Mouse (Mus musculus) kidney, adult 2 months (tissue): ENCODE results near the gene Ano2. TPM values are rescaled to one million over a fixed set of nuclear protein-coding genes. Genes with fewer than 3 reads are reported as not detected.

Experiments used
- DNase-seq: peaks from one replicate; pipeline ENCODE4 v3.0.0; 2021
- H3K27ac ChIP-seq: fragments of 200-500 bp; 2 replicates; pipeline ENCODE4 v1.5.1; 2012; ENCODE audit warnings: low read depth, low read length, control low read depth, inconsistent platforms; ENCODE audit not compliant: insufficient read depth
- H3K27me3 ChIP-seq: fragments of 200-500 bp; replicated peaks from 2 replicates; pipeline ENCODE4 v1.6.1; 2012; ENCODE audit warnings: mild to moderate bottlenecking, moderate library complexity, low read length, inconsistent platforms; ENCODE audit not compliant: control insufficient read depth, insufficient read depth
- H3K36me3 ChIP-seq: fragments of 200-500 bp; 2 replicates; pipeline ENCODE4 v1.6.1; 2012; ENCODE audit warnings: mild to moderate bottlenecking, moderate library complexity, low read length, inconsistent platforms; ENCODE audit not compliant: control insufficient read depth, insufficient read depth
- H3K4me1 ChIP-seq: fragments of 200-500 bp; 2 replicates; pipeline ENCODE4 v1.6.1; 2011; ENCODE audit warnings: low read length; ENCODE audit not compliant: control insufficient read depth, insufficient read depth
- H3K4me3 ChIP-seq: fragments of 200-500 bp; 2 replicates; pipeline ENCODE4 v1.5.1; 2011; ENCODE audit warnings: mild to moderate bottlenecking, low read depth, low read length, control low read depth; ENCODE audit not compliant: insufficient read depth
- CTCF ChIP-seq: fragments of 200-500 bp; conservative IDR thresholded peaks from 2 replicates; pipeline ENCODE4 v1.5.1; 2011; ENCODE audit warnings: low read depth, mild to moderate bottlenecking, control low read depth, low read length, moderate library complexity, mixed read lengths; ENCODE audit not compliant: insufficient read depth, insufficient read length
- POLR2A ChIP-seq: fragments of 200-500 bp; IDR thresholded peaks from one replicate; pipeline ENCODE4 v1.6.1; 2011; ENCODE audit warnings: low read depth, low read length, control low read depth
- WGBS: fragments of 180-500 bp; shearing (Covaris S2); methylation state at CpG from one replicate; pipeline ENCODE4 v1.1.7; 2018; 5-methylcytosine and 5-hydroxymethylcytosine counted together
- polyA plus RNA-seq: library from polyadenylated mRNA; depleted of rRNA; stranded (reverse); fragments of >200 nt; gene quantifications from 2 replicates; pipeline ENCODE4 v1.2.3, GENCODE M21; 2012

Gene Ano2
- polyA plus RNA-seq, 1 experiment: 0.08 TPM

DNA sequence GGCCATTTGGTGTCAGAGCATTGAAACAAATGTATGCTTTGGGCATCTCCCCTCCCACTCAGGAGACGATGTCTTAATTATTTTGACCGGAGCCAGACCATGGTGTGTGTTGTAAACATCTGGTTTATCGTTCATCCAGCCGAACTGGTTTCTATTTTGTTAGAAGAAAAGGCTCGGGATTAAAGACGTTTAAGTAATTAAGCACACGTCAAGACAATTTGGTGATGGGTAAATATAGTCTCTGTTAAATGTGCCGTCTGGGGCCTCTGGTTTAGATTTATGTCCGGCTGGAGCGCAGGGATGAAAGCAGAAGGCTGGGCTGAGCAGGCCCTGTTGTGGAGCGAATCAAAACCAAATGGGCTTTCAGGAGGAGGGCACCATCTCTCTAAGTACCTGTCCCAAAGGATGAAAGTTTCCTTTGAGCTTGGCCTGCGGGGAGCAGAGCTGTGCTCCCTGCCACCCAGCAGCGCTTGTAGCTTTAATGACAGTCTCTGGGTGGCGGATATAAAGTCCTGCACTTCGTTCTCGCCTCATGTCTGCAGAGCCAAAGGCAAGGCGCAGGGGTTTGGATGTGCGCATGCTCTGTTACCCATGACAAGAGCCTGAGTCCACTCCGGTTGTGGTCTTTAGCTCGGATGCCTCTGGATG, 113.3 kb downstream of the Ano2 start:
- no peaks in the 10 kb centered on the region for H3K36me3 ChIP-seq
- TF ChIP-seq CTCF (no peak), POLR2A (no peak)
- no peaks in the 10 kb centered on the region for H3K4me1 ChIP-seq
- no peaks in the 10 kb centered on the region for H3K27me3 ChIP-seq
- no peak for DNase-seq
- no peak overlapping the region for H3K4me3 ChIP-seq
- H3K27ac ChIP-seq: no peak overlapping the region
- 18% methylated on average over 20 of the region's 20 CpGs for WGBS

DNA sequence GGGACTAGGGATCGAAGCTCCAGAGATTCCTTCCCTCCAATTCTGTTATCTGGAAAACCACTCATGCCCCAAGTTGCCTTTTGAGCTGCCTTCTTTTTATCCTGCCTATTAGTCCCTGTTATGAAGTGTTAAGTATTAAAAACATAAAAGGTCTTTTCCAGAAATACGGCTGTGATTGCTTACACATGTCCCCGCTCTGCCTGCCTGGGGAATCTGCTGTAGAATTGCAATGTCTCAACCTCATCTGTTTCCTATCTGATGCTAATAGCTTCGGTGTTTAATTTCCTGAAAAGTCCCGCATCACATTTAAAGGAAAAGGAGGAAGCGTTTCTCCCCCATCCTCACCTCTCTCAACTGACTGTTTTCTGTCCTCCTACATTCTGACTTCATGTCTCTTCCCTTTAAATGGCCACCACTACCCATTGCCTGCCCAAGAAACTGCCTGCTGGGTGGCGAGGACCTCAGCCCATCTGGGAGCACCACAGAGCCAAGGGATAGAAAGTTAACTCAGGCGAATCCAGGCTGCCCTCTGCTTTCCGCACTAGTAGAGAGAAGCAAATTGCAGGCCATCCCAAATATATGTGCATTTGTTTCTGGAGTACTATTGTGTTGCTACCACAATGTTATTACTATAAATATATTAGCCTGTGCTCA, 118.9 kb downstream of the Ano2 start:
- H3K4me1 ChIP-seq: no peaks in the 10 kb centered on the region
- WGBS: 58% methylated on average over 9 of the region's 9 CpGs

DNA sequence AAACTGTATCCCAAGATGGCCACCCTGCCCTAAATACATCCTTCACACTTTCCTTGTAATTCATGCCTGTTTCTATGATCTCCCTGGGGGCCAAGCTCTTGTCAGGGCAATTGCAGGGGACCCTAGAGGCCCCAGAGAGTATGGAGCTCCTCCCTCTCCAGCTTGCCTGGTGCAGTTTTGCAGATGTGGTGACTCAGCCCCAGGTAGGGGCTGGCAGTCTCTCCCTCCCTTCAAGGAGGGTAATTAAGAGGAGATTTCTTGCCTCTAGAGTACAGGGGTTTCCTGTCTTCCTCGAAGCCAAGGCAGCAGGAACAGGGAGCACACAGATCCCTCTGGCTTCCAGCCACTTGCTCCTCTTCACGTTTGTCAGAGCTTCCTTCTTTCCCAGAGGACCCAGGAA, 121.2 kb downstream of the Ano2 start:
- TF ChIP-seq POLR2A (no peak), CTCF (no peak)
- no peak overlapping the region for H3K27ac ChIP-seq
- H3K27me3 ChIP-seq: no peaks in the 10 kb centered on the region
- no peaks in the 10 kb centered on the region for H3K4me1 ChIP-seq
- H3K4me3 ChIP-seq: no peak overlapping the region
- no peaks in the 10 kb centered on the region for H3K36me3 ChIP-seq
- WGBS: 13% methylated on average over 2 of the region's 2 CpGs
- DNase-seq: no peak

More for the DNA sequence above, 118.9 kb downstream of the Ano2 start:
- no peaks in the 10 kb centered on the region for H3K36me3 ChIP-seq
- no peak overlapping the region for H3K27ac ChIP-seq
- TF ChIP-seq POLR2A (no peak), CTCF (no peak)
- no peak overlapping the region for H3K4me3 ChIP-seq
- H3K27me3 ChIP-seq: no peaks in the 10 kb centered on the region
- DNase-seq: no peak

DNA sequence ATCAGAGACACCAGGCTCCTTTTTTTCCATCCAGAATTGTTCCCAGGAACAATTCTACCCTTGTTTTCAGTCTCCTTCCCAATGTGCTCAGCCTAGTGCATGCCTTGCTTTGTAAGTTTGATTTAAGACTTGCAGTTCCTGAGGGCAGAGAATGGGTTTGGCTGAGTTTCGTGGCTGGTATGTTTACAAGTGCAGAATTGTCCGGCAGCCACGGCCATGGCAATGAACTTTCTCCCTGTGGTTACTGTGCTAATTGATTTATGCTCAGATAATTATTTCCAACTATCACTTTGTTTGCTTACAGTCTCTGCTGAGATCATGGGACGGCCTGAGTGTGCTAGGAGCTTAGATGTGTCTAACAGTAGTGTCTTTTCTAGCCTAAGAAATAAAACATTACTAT, 147.9 kb downstream of the Ano2 start:
- DNase-seq: peak; percentile 68
- Histone ChIP-seq H3K27me3 (no peaks in the 10 kb centered on the region), H3K4me1 (no peaks in the 10 kb centered on the region), H3K4me3 (no peak overlapping the region), H3K36me3 (no peaks in the 10 kb centered on the region), H3K27ac (no peak overlapping the region)
- no peak for TF ChIP-seq CTCF
- no peak for TF ChIP-seq POLR2A
- 27% methylated on average over 4 of the region's 4 CpGs for WGBS

DNA sequence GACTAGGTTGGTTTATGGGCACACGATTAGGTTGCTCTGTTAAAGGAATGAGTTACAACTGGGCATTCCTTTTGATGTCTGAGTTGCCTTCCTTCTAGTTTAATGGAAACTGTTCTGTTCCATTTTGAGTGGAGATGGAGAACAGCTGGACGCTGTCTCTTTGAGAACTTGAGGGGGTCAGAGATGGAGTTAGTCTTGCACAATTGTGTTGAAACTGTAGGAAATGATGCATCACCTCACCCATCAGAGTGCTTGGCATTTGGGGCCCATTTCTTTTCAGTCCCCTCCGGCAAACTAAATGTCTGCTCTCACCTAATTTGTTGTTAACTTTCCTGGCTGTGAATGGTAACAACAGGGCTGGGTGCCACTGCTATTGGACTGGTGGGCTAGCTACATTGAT, 151.1 kb downstream of the Ano2 start:
- Histone ChIP-seq H3K27me3 (no peaks in the 10 kb centered on the region), H3K27ac (no peak overlapping the region), H3K4me1 (no peaks in the 10 kb centered on the region), H3K4me3 (no peak overlapping the region), H3K36me3 (no peaks in the 10 kb centered on the region)
- DNase-seq: peak; percentile 12
- WGBS: 27% methylated on average over 3 of the region's 3 CpGs
- no peak for TF ChIP-seq POLR2A
- no peak for TF ChIP-seq CTCF

GRCm38 (mm10) chr6:125851196-125851595, 161.0 kb downstream of the Ano2 start:
- Histone ChIP-seq H3K27ac (no peak overlapping the region), H3K4me1 (no peaks in the 10 kb centered on the region), H3K4me3 (no peak overlapping the region), H3K27me3 (no peaks in the 10 kb centered on the region), H3K36me3 (no peaks in the 10 kb centered on the region)
- WGBS: 78% methylated on average over 4 of the region's 4 CpGs
- no peak for DNase-seq
- TF ChIP-seq POLR2A: no peak
- no peak for TF ChIP-seq CTCF

GRCm38 (mm10) chr6:125858294-125858693, 168.1 kb downstream of the Ano2 start:
- H3K4me3 ChIP-seq: no peak overlapping the region
- no peak overlapping the region for H3K27ac ChIP-seq
- H3K27me3 ChIP-seq: no peaks in the 10 kb centered on the region
- no peaks in the 10 kb centered on the region for H3K4me1 ChIP-seq
- H3K36me3 ChIP-seq: no peaks in the 10 kb centered on the region
- DNase-seq: no peak
- TF ChIP-seq POLR2A: no peak
- TF ChIP-seq CTCF: no peak
- WGBS: 54% methylated on average over 1 of the region's 1 CpGs

GRCm38 (mm10) chr6:125868516-125868915, 178.3 kb downstream of the Ano2 start:
- Histone ChIP-seq H3K4me3 (no peak overlapping the region), H3K36me3 (no peaks in the 10 kb centered on the region), H3K27me3 (no peaks in the 10 kb centered on the region), H3K4me1 (no peaks in the 10 kb centered on the region), H3K27ac (no peak overlapping the region)
- TF ChIP-seq CTCF: peak; percentile 54
- TF ChIP-seq POLR2A: no peak
- WGBS: 27% methylated on average over 2 of the region's 2 CpGs
- DNase-seq: peak; percentile 41
